Mouse (Mus musculus): Measurements from ENCODE around the gene Plekhf1.

Gene Plekhf1

GRCm38 (mm10) chr7:38218631-38219367 is 9.0 kb downstream of the Plekhf1 start:
- no peak for DNase-seq (ENCODE audit: low spot score)

- DNase-seq (ENCODE audit: low spot score) = peak; percentile 24
Observed at GRCm38 (mm10) chr7:38217417-38218171, 10.2 kb downstream of the Plekhf1 start.

- DNase-seq (ENCODE audit: low spot score) = no peak
Observed at GRCm38 (mm10) chr7:38215697-38216096, 12.1 kb downstream of the Plekhf1 start.

GRCm38 (mm10) chr7:38215281-38215680 is 12.5 kb downstream of the Plekhf1 start:
- DNase-seq (ENCODE audit: low spot score) = no peak

GRCm38 (mm10) chr7:38214473-38215214 is 13.2 kb downstream of the Plekhf1 start:
- no peak for DNase-seq (ENCODE audit: low spot score)

GRCm38 (mm10) chr7:38212651-38213062 is 15.2 kb downstream of the Plekhf1 start:
- no peak for DNase-seq (ENCODE audit: low spot score)

GRCm38 (mm10) chr7:38209478-38210152 is 18.2 kb downstream of the Plekhf1 start:
- no peak for DNase-seq (ENCODE audit: low spot score)

GRCm38 (mm10) chr7:38208969-38209368 is 18.8 kb downstream of the Plekhf1 start:
- DNase-seq (ENCODE audit: low spot score) = no peak

GRCm38 (mm10) chr7:38206564-38206963 is 21.3 kb downstream of the Plekhf1 start:
- DNase-seq (ENCODE audit: low spot score) = no peak

GRCm38 (mm10) chr7:38205801-38206200 is 22.0 kb downstream of the Plekhf1 start:
- DNase-seq (ENCODE audit: low spot score) = no peak

GRCm38 (mm10) chr7:38204314-38204713 is 23.5 kb downstream of the Plekhf1 start:
- DNase-seq (ENCODE audit: low spot score) = no peak

GRCm38 (mm10) chr7:38201290-38201658 is 26.5 kb downstream of the Plekhf1 start:
- no peak for DNase-seq (ENCODE audit: low spot score)

- peak; percentile 60 for DNase-seq (ENCODE audit: low spot score)
Observed at GRCm38 (mm10) chr7:38200606-38201289, 27.1 kb downstream of the Plekhf1 start.

GRCm38 (mm10) chr7:38199907-38200605 is 27.8 kb downstream of the Plekhf1 start:
- DNase-seq (ENCODE audit: low spot score) = no peak

- DNase-seq (ENCODE audit: low spot score) = no peak
Observed at GRCm38 (mm10) chr7:38191571-38191970, 36.2 kb downstream of the Plekhf1 start.

- DNase-seq (ENCODE audit: low spot score) = no peak
Observed at GRCm38 (mm10) chr7:38191146-38191545, 36.7 kb downstream of the Plekhf1 start.

- no peak for DNase-seq (ENCODE audit: low spot score)
Observed at GRCm38 (mm10) chr7:38190056-38190835, 37.6 kb downstream of the Plekhf1 start.

GRCm38 (mm10) chr7:38189136-38189982 is 38.5 kb downstream of the Plekhf1 start:
- no peak for DNase-seq (ENCODE audit: low spot score)

Measured in ovary, postnatal 10 days (tissue).